Mouse (Mus musculus) kidney, postnatal 14 days (tissue): ENCODE data around the gene Hddc2.
"Not testable (repeated sequence)": the region's sequence is repeated elsewhere in the genome, so short reads cannot be mapped to it uniquely, and the experiment has no call there.

Experiments
- DNase-seq: peaks from one replicate; pipeline ENCODE4 v3.0.0; 2022; ENCODE audit warnings: mixed read lengths

Gene Hddc2

GRCm38 (mm10) chr10:31354886-31355461 lies 41.8 kb downstream of the Hddc2 start:
- no peak for DNase-seq

- DNase-seq, result no peak
Measured at GRCm38 (mm10) chr10:31359749-31360148, 46.6 kb downstream of the Hddc2 start.

GRCm38 (mm10) chr10:31370200-31370599 lies 57.0 kb downstream of the Hddc2 start:
- DNase-seq, result not testable (repeated sequence)
